Mouse (Mus musculus): ENCODE measurements around the gene Hsd17b6. TPM values are rescaled to one million over a fixed set of nuclear protein-coding genes. Genes with fewer than 3 reads are reported as not detected.

Gene Hsd17b6
- total and polyA plus RNA-seq, 3 experiments = 0.08 TPM; not detected in 2

- no peaks in the 10 kb centered on the region for H3K36me3 ChIP-seq (replicated peaks in 1 of 2; ENCODE audit: control insufficient read depth in 1 of 2, insufficient read depth in 1 of 2, low read length in 1 of 2)
- no peak overlapping the region for H3K9ac ChIP-seq (ENCODE audit: insufficient read depth, low read depth)
- TF ChIP-seq ZC3H11A (IDR thresholded peaks at IDR 0.05; ENCODE audit: low read depth, low read length) (no peak), KAT2A (IDR thresholded peaks at IDR 0.05; ENCODE audit: insufficient replicate concordance, low read length) (no peak)
- H3K4me2 ChIP-seq (ENCODE audit: insufficient read depth, low read depth, poor library complexity, severe bottlenecking) = no peak overlapping the region
- H3K27ac ChIP-seq (ENCODE audit: insufficient read depth, low read depth) = no peak overlapping the region
- no peaks in the 10 kb centered on the region for H3K79me2 ChIP-seq (replicated peaks; ENCODE audit: control insufficient read depth, extremely low read depth, insufficient read depth, poor library complexity, severe bottlenecking)
- dilution Hi-C loops (cut with MboI; ENCODE audit: extremely low pct_ligation_motif_present, extremely low pct_unique_long_range_greater_than_20kb, low sequenced_read_pairs) (no loop called here), in situ Hi-C loops (cut with MboI; ENCODE audit: low pct_ligation_motif_present, low pct_unique_long_range_greater_than_20kb, low sequenced_read_pairs) (no loop called here)
- no peak overlapping the region for H3K4me3 ChIP-seq (replicated peaks in 1 of 3; ENCODE audit: low read depth in 2 of 3, low read length in 2 of 3, poor library complexity in 1 of 3)
- no peak for DNase-seq (ENCODE audit: extremely low read depth)
- H3K4me1 ChIP-seq (ENCODE audit: control insufficient read depth in 1 of 2, insufficient read depth in 2 of 2) = no peaks in the 10 kb centered on the region
- H3K9me3 ChIP-seq (replicated peaks; ENCODE audit: low read length) = no peaks in the 10 kb centered on the region
- no peaks in the 10 kb centered on the region for H3K27me3 ChIP-seq (replicated peaks)
Measured at GRCm38 (mm10) chr10:127974062-127974461, 33.3 kb downstream of the Hsd17b6 start.

- Histone ChIP-seq H3K4me1 (ENCODE audit: control insufficient read depth in 1 of 2, insufficient read depth in 2 of 2) (no peaks in the 10 kb centered on the region), H3K9ac (ENCODE audit: insufficient read depth, low read depth) (no peak overlapping the region), H3K79me2 (replicated peaks; ENCODE audit: control insufficient read depth, extremely low read depth, insufficient read depth, poor library complexity, severe bottlenecking) (no peaks in the 10 kb centered on the region), H3K27ac (ENCODE audit: insufficient read depth, low read depth) (no peak overlapping the region), H3K4me3 (replicated peaks in 1 of 3; ENCODE audit: low read depth in 2 of 3, low read length in 2 of 3, poor library complexity in 1 of 3) (no peak overlapping the region), H3K9me3 (replicated peaks; ENCODE audit: low read length) (no peaks in the 10 kb centered on the region), H3K36me3 (replicated peaks in 1 of 2; ENCODE audit: control insufficient read depth in 1 of 2, insufficient read depth in 1 of 2, low read length in 1 of 2) (no peaks in the 10 kb centered on the region), H3K4me2 (ENCODE audit: insufficient read depth, low read depth, poor library complexity, severe bottlenecking) (no peak overlapping the region), H3K27me3 (replicated peaks) (no peaks in the 10 kb centered on the region)
- DNase-seq (ENCODE audit: extremely low read depth) = peak; percentile 11
- dilution Hi-C loops (cut with MboI; ENCODE audit: extremely low pct_ligation_motif_present, extremely low pct_unique_long_range_greater_than_20kb, low sequenced_read_pairs) (no loop called here), in situ Hi-C loops (cut with MboI; ENCODE audit: low pct_ligation_motif_present, low pct_unique_long_range_greater_than_20kb, low sequenced_read_pairs) (no loop called here)
- no peak for TF ChIP-seq TCF12 (IDR thresholded peaks at IDR 0.05; ENCODE audit: low read depth, low read length)
- TF ChIP-seq BHLHE40 (IDR thresholded peaks at IDR 0.05; ENCODE audit: low read depth, low read length) = no peak
- no peak for TF ChIP-seq ZKSCAN1 (IDR thresholded peaks at IDR 0.05; ENCODE audit: borderline replicate concordance, low read depth, low read length)
- TF ChIP-seq JUND (conservative IDR thresholded peaks at IDR 0.05; ENCODE audit: low read depth, low read length) = no peak
- no peak for TF ChIP-seq NRF1 (IDR thresholded peaks at IDR 0.05; ENCODE audit: low read depth, low read length)
- TF ChIP-seq SIN3A (IDR thresholded peaks at IDR 0.05; ENCODE audit: low read length) = no peak
- no peak for TF ChIP-seq JUN (IDR thresholded peaks at IDR 0.05; ENCODE audit: insufficient read depth, low read depth, low read length)
- TF ChIP-seq ETS1 (conservative IDR thresholded peaks at IDR 0.05; ENCODE audit: low read depth, low read length) = no peak
- TF ChIP-seq MXI1 (IDR thresholded peaks at IDR 0.05; ENCODE audit: low read depth, low read length) = no peak
- TF ChIP-seq CTCF (conservative IDR thresholded peaks at IDR 0.05 in 1 of 2, IDR thresholded peaks at IDR 0.05 in 1 of 2; ENCODE audit: low read depth in 2 of 2, low read length in 2 of 2) = peak in 1 of 2 experiments; percentile 50; a peak in 2 of 4 replicates
- peak; percentile 32 for TF ChIP-seq RAD21 (IDR thresholded peaks at IDR 0.05; ENCODE audit: low read depth, low read length)
- no peak for TF ChIP-seq GABPA (IDR thresholded peaks at IDR 0.05; ENCODE audit: insufficient replicate concordance, low read depth, low read length)
- no peak for TF ChIP-seq RCOR1 (conservative IDR thresholded peaks at IDR 0.05; ENCODE audit: low read depth, low read length)
- TF ChIP-seq USF2 (conservative IDR thresholded peaks at IDR 0.05; ENCODE audit: low read depth, low read length) = no peak
- no peak for TF ChIP-seq CHD1 (IDR thresholded peaks at IDR 0.05; ENCODE audit: low read depth, low read length)
- peak; percentile 45 for TF ChIP-seq SMC3 (IDR thresholded peaks at IDR 0.05; ENCODE audit: low read depth, low read length)
- no peak for TF ChIP-seq USF1 (IDR thresholded peaks at IDR 0.05; ENCODE audit: low read depth, low read length)
- TF ChIP-seq KAT2A (IDR thresholded peaks at IDR 0.05; ENCODE audit: insufficient replicate concordance, low read length) = no peak
Measured at GRCm38 (mm10) chr10:127971135-127971534, 36.3 kb downstream of the Hsd17b6 start.

Data from CH12.LX (cell line).